Mouse (Mus musculus) midbrain, embryonic 11.5 days (tissue): Measurements from ENCODE around the gene Bcl2l14. TPM values are rescaled to one million over a fixed set of nuclear protein-coding genes. Genes with fewer than 3 reads are reported as not detected.

ENCODE experiments used
- ATAC-seq: fragments of 200-750 bp; cut with Nextera tagmentation; 2 replicates; pipeline ENCODE4 v1.8.0; 2017; ENCODE audit warnings: moderate TSS enrichment, moderate library complexity; ENCODE audit not compliant: low FRiP score
- DNase-seq: peaks from one replicate; pipeline ENCODE4 v3.0.0; 2015; ENCODE audit warnings: low spot score; ENCODE audit errors: missing footprints
- H3K27ac ChIP-seq: fragments of 300-500 bp; sonication (generic); 2 replicates; pipeline ENCODE4 v1.5.1; 2014; ENCODE audit warnings: low read depth, low read length
- H3K27me3 ChIP-seq: fragments of 300-500 bp; sonication (generic); 2 replicates; pipeline ENCODE4 v1.6.1; 2014; ENCODE audit warnings: mild to moderate bottlenecking, low read length, moderate library complexity, mixed read lengths; ENCODE audit not compliant: control insufficient read depth, insufficient read depth
- H3K36me3 ChIP-seq: fragments of 300-500 bp; sonication (generic); 2 replicates; pipeline ENCODE4 v1.6.1; 2014; ENCODE audit warnings: mild to moderate bottlenecking, low read length, moderate library complexity, mixed read lengths; ENCODE audit not compliant: control insufficient read depth, insufficient read depth
- H3K4me1 ChIP-seq: fragments of 300-500 bp; sonication (generic); 2 replicates; pipeline ENCODE4 v1.6.1; 2014; ENCODE audit warnings: low read length; ENCODE audit not compliant: control insufficient read depth, insufficient read depth
- H3K4me2 ChIP-seq: fragments of 300-500 bp; sonication (generic); 2 replicates; pipeline ENCODE4 v1.6.1; 2014; ENCODE audit warnings: mild to moderate bottlenecking, moderate library complexity
- H3K4me3 ChIP-seq: fragments of 300-500 bp; sonication (generic); 2 replicates; pipeline ENCODE4 v1.5.1; 2014; ENCODE audit warnings: low read depth, low read length
- H3K9ac ChIP-seq: fragments of 300-500 bp; sonication (generic); 2 replicates; pipeline ENCODE4 v1.6.1; 2014; ENCODE audit warnings: low read length
- H3K9me3 ChIP-seq: fragments of 300-500 bp; sonication (generic); 2 replicates; pipeline ENCODE4 v1.6.1; 2016; ENCODE audit warnings: low read length; ENCODE audit not compliant: control insufficient read depth
- WGBS: fragments of 180-500 bp; shearing (Covaris S2); extraction: QIAGEN DNeasy Blood & Tissue Kit; methylation state at CpG from one replicate; pipeline ENCODE4 v1.1.7; 2014; 5-methylcytosine and 5-hydroxymethylcytosine counted together
- polyA plus RNA-seq: library from polyadenylated mRNA; unstranded; fragments of >200 nt; fragmentation: Nextera tagmentation; extraction: Ambion mirVana; gene quantifications from 2 replicates; pipeline ENCODE4 v1.2.1, GENCODE M21; 2014

Gene Bcl2l14
- polyA plus RNA-seq, 1 experiment from 2014 or later, result not detected

DNA sequence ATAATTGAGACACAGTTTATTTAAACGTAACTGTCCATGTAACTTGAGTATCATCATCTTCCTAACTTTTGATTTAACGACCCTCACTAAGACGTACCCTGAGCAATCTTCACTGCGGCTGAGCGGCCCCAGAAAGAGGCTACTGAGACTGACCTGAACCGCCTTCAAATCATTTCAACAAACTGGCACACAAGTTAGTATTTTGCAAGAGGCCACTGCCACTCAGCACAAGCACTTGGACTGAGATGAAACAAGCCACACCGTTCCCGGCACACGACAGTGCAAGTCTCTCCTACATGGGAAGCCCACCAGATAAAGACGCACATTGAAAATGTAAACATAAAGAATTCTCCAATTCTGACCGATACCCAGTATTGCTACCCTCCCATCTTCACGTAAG, 52.3 kb downstream of the Bcl2l14 start:
- DNase-seq (no peak), ATAC-seq (no peak)
- no peaks in the 10 kb centered on the region for H3K4me1 ChIP-seq
- H3K27me3 ChIP-seq, result no peaks in the 10 kb centered on the region
- H3K4me2 ChIP-seq, result no peak overlapping the region
- H3K36me3 ChIP-seq, result peaks cover 17% of the 10 kb centered on the region; the same call in 1 of the 2 replicates
- H3K4me3 ChIP-seq, result no peak overlapping the region
- WGBS, result 89% methylated on average over 12 of the region's 12 CpGs
- no peak overlapping the region for H3K27ac ChIP-seq
- no peak overlapping the region for H3K9ac ChIP-seq
- no peaks in the 10 kb centered on the region for H3K9me3 ChIP-seq

DNA sequence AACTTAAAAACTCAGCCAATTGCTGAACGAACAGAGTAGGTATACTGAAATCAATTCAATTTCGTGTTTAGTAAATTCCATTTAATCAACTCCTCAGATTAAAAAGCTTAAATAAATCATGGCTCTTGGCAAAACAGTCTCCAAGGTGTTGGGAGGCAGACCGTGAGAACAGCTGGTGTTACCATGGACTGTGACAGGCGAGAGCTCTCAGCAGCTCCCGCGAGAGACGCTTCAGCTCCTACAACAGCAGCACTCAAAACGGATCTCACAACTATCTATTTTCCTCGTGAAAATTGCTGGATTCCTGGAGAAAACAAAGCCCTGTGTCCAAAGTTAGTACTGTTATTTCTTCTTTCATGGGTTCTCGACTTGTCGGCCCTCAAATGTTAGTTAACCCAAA, 53.8 kb downstream of the Bcl2l14 start:
- 82% methylated on average over 11 of the region's 11 CpGs for WGBS
- H3K27me3 ChIP-seq, result no peaks in the 10 kb centered on the region
- DNase-seq, result no peak
- H3K4me1 ChIP-seq, result no peaks in the 10 kb centered on the region
- H3K9me3 ChIP-seq, result no peaks in the 10 kb centered on the region
- H3K9ac ChIP-seq, result no peak overlapping the region
- no peak overlapping the region for H3K4me3 ChIP-seq
- no peak for ATAC-seq
- H3K36me3 ChIP-seq, result peaks cover 30% of the 10 kb centered on the region
- H3K4me2 ChIP-seq, result no peak overlapping the region
- H3K27ac ChIP-seq, result no peak overlapping the region

DNA sequence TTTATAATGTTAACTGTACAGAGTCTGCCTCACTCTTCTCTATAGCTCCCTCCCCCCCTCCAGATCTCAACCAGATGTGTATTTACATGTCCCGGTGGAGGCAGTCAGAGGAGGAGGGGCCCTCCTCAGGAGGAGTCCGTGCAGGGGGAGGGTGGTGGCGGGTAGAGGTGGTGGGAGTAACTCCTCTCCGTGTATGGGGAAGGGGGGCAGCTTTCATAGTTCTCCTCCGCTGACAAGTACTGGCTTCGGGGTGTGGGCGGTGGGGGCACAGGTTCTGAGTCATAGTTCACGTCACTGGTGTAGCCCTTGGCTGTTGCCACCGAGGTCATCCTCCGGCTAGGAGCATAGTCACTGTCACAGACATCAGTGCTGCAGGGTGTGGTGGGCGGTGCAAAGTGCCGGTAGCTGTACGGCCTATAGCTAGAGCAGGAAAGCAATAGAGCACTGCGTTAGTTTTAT, 54.6 kb downstream of the Bcl2l14 start:
- no peak overlapping the region for H3K4me3 ChIP-seq
- no peak overlapping the region for H3K4me2 ChIP-seq
- peaks cover 29% of the 10 kb centered on the region for H3K36me3 ChIP-seq
- H3K27ac ChIP-seq, result no peak overlapping the region
- H3K4me1 ChIP-seq, result no peaks in the 10 kb centered on the region
- H3K9me3 ChIP-seq, result no peaks in the 10 kb centered on the region
- H3K9ac ChIP-seq, result no peak overlapping the region
- WGBS, result 79% methylated on average over 14 of the region's 14 CpGs
- H3K27me3 ChIP-seq, result no peaks in the 10 kb centered on the region
- ATAC-seq, result peak; percentile 77
- DNase-seq, result no peak

DNA sequence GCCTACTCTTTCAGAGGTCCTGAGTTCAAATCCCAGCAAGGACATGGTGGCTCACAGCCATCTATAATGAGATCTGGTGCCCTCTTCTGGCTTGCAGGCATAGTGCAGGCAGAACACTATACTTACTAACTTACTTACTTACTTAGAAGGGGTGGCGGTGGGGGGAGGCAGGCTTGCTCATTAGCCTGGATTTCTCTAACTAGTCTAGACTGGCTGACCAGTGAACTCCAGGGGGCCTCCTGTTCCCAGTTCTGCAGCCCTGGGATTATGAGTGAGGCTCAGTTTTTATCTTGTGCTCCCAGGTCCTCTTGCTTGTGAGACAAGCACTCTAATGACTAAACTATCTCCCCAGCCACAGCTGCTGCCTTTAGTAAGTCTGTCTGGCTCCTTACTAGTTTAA, 58.0 kb downstream of the Bcl2l14 start:
- no peak overlapping the region for H3K9ac ChIP-seq
- H3K9me3 ChIP-seq, result no peaks in the 10 kb centered on the region
- 90% methylated on average over 1 of the region's 1 CpGs for WGBS
- ATAC-seq (no peak), DNase-seq (no peak)
- H3K4me3 ChIP-seq, result no peak overlapping the region
- H3K27ac ChIP-seq, result no peak overlapping the region
- peaks cover 35% of the 10 kb centered on the region for H3K36me3 ChIP-seq
- no peaks in the 10 kb centered on the region for H3K27me3 ChIP-seq
- no peaks in the 10 kb centered on the region for H3K4me1 ChIP-seq
- no peak overlapping the region for H3K4me2 ChIP-seq

DNA sequence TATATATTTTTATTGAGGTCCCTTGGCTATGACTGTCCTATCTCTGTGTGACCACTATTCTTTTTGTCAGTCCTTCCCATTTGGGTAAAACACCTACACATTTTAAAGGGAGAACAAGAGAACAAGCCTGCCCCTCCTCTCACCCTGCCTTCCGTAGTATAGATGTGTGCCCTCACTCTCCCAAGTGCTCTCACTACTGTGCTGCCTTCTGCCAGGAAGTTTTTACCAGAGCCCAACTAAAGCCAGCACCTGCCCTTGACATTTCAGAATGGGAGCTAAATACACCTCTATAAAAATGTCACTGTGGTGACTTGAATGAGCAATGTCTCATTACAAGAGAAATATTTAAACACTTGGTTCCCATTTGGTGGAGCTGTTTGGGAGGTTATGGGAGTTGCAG, 62.3 kb downstream of the Bcl2l14 start:
- Histone ChIP-seq H3K9me3 (no peaks in the 10 kb centered on the region), H3K4me2 (no peak overlapping the region), H3K4me1 (no peaks in the 10 kb centered on the region), H3K36me3 (peaks cover 25% of the 10 kb centered on the region), H3K27ac (no peak overlapping the region), H3K9ac (no peak overlapping the region), H3K4me3 (no peak overlapping the region), H3K27me3 (no peaks in the 10 kb centered on the region)
- DNase-seq (no peak), ATAC-seq (no peak)
- 89% methylated on average over 1 of the region's 1 CpGs for WGBS

DNA sequence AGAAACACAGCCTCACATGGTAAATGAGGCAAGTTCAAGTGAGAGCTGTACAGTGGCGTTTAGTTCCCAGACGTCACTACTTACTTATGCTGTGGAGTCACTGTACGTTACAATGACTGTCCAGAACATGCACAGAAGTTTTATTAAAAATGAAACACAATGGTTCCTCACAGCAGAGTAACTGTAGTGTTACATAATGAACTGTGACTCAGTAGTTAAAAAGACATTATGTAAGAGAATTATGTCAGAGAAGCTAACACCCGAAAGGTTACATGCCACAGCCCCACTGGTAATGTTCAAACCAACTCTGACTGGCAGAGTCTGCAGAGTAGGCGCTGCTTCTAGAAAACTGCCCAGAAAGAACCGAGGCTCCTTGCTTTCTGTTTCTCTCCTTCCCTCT, 65.1 kb downstream of the Bcl2l14 start:
- Histone ChIP-seq H3K9me3 (no peaks in the 10 kb centered on the region), H3K9ac (no peak overlapping the region), H3K27me3 (no peaks in the 10 kb centered on the region), H3K36me3 (peaks cover 21% of the 10 kb centered on the region), H3K4me1 (no peaks in the 10 kb centered on the region), H3K4me3 (no peak overlapping the region), H3K4me2 (no peak overlapping the region), H3K27ac (no peak overlapping the region)
- ATAC-seq (no peak), DNase-seq (no peak)
- WGBS, result 91% methylated on average over 6 of the region's 6 CpGs

DNA sequence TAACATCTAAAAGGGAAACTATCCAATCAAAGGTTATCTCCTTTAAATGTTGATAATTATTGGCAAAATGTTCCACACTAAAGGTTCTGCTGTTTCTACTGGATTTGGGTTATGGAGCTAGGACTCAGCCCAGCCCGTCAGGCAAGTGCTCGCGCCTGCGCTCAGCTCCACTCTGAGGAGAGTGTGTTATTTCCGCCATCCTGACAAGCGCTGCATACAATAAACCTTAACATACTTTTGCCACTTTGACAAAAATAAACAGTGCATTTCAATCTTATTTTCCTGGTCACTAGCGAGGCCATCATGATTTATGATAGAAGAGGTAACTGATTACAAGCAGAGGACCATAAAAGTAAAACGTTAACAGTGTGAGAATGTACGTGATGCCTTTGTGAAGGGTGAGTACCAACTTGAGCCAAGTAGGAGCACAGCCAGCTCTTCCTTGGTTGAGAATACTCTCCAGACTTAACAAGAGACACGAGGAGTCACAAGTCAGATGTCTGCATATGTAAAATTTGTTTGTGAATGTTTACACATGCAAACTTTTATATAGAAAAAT, 70.6 kb downstream of the Bcl2l14 start:
- Histone ChIP-seq H3K27ac (no peak overlapping the region), H3K4me1 (no peaks in the 10 kb centered on the region), H3K9ac (no peak overlapping the region), H3K9me3 (no peaks in the 10 kb centered on the region), H3K36me3 (peaks cover 15% of the 10 kb centered on the region; the same call in 1 of the 2 replicates), H3K27me3 (no peaks in the 10 kb centered on the region), H3K4me2 (no peak overlapping the region), H3K4me3 (no peak overlapping the region)
- WGBS, result 94% methylated on average over 10 of the region's 10 CpGs
- DNase-seq (no peak), ATAC-seq (no peak)

DNA sequence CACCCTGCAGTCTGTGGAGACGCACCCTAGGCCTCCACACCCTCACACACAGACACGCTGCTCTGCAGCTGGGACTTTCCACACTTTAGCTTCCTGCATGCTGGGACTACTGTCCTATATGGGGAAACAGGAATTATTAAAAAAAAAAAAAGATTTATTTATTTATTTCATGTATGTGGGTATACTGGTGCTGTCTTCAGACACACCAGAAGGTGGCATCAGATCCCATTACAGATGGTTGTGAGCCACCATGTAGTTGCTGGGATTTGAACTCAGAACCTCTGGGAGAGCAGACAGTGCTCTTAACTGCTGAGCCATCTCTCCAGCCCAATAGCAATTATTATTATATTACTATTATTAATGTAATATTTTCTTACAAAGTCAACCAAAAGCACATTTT, 73.2 kb downstream of the Bcl2l14 start:
- 98% methylated on average over 2 of the region's 2 CpGs for WGBS
- Histone ChIP-seq H3K27ac (no peak overlapping the region), H3K36me3 (peaks cover 13% of the 10 kb centered on the region; the same call in 1 of the 2 replicates), H3K4me1 (no peaks in the 10 kb centered on the region), H3K9me3 (no peaks in the 10 kb centered on the region), H3K4me2 (no peak overlapping the region), H3K27me3 (no peaks in the 10 kb centered on the region), H3K4me3 (no peak overlapping the region), H3K9ac (no peak overlapping the region)
- DNase-seq, result no peak
- ATAC-seq, result no peak

DNA sequence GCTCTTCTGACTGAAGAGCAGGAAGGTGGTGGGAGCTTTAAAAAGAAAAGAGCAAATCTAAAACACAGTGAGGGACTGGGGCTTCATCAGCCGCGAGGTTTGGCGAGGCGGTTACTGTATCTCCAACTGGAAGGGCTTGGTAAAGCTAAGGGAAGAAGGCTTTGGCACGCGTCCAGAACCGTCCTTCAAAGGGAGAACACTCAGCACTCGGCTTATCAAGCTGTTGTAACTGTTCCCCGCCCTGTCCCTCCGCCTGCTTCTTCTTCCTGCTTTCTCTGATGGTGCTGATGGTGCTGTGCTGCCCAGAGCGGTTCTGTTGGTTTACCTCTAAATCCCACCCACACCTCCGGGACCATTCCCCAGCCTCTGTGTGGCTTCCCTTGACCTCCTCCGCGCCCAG, 74.7 kb downstream of the Bcl2l14 start:
- no peak for ATAC-seq
- no peak overlapping the region for H3K27ac ChIP-seq
- H3K9ac ChIP-seq, result no peak overlapping the region
- H3K9me3 ChIP-seq, result no peaks in the 10 kb centered on the region
- H3K4me1 ChIP-seq, result no peaks in the 10 kb centered on the region
- H3K4me3 ChIP-seq, result no peak overlapping the region
- no peak for DNase-seq
- no peak overlapping the region for H3K4me2 ChIP-seq
- no peaks in the 10 kb centered on the region for H3K27me3 ChIP-seq
- 94% methylated on average over 14 of the region's 14 CpGs for WGBS
- peaks cover 6% of the 10 kb centered on the region; the same call in 1 of the 2 replicates for H3K36me3 ChIP-seq
